Mouse (Mus musculus) thymus, postnatal 25 days (tissue): ENCODE results near the gene Slc12a5.

Experiments
- DNase-seq: peaks from one replicate; pipeline ENCODE4 v3.0.0; 2022

Slc12a5 gene

DNA sequence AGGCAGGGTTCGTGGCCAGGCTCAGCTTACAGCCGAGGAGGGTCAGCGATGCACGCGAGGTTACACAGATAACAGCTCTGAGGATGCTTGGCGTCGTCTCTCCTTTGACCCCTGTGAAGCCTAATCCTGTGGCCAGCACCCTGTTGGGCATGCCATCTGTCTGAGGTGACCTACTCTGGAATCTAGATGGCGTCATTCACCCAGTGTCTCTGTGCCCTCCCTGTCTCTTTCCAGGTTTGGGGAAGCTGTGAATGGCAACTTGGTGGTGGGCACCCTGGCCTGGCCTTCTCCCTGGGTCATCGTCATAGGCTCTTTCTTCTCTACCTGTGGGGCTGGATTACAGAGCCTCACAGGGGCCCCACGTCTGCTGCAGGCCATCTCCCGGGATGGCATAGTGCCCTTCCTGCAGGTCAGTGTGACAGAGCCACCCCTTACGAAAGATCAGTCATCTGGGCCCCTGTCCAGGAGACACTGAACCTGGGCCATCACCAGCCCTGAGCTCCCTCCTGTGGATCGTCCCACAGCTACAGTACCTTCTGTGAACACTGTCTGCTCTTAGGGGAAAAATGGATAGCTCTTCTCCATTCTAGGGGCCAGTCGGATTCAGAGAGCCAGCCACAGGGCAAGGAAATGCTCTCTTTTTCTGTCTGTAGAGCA, 25.9 kb downstream of the Slc12a5 start:
- DNase-seq = no peak

DNA sequence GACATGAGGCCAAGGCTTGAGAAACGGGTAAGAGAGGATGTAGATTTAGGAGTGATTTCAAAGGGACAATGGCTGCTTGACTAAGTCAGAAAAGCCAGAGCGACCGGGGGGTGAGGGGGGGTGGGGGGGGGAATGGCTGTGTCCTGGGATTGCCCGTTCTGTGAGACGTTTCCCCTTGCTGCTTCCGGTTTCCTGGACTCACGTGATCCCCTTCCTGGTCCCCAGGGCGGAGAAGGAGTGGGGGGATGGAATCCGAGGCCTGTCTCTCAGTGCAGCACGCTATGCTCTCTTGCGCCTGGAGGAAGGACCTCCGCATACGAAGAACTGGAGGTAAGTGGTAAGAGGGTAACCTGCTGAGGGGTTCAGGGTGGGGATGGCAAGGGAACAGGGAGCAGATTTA, 28.2 kb downstream of the Slc12a5 start:
- DNase-seq = no peak

DNA sequence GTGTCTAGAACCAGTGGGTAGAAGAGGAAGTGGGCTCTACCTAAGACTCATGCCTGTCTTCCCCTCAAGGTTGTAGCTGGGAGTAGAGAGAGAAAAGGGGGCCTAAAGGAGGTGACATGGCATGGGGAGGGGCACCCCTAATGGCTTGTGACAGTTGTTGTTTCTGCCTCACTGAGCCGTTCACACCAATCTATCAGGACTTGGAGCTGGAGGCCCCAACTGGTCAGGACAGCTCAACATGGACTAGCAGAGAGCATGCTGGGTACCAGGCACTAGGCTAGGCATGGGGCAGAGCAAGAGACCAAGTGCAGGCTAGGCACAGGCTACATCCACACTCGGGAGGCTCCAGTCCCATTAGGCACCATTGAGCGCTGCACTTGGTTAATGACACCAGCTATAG, 30.5 kb downstream of the Slc12a5 start:
- no peak for DNase-seq

DNA sequence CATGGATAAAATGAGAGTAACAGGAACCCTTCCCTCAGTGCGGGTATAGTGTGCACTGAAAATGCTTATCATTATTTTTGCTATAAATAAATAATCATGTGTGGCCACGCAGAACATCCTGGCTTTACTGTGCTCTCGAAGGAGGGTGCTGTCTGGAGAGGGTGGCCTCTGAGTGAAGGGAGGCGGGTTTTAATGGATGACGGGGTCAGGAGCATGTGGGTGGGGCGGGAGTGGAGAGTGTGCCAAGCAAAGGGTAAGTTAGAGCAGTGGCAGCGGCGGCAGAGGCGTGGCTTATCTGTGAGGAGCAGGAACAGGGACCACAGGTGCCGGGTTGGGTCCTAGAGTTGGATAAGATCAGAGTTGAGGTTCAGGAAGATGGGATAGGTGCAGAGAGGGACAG, 31.2 kb downstream of the Slc12a5 start:
- DNase-seq = no peak

DNA sequence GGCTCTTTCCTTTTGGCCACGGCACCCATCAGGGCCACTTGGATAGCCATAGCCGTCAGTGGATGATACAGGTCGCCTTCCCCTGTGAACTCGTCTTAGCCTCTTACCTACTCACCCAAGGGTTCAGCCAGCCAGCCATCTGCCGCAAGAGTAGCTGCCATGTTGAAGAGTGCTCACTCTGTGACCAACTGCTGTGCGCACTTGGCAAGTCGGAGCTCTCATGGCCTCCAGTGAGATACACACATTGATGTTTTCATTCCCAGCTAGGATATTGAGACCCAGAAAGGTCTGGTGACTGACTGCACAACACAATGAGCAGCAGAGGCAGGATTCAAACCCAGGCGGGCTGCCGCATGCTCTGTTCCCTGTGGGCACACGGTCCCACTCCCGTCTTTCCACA, 33.6 kb downstream of the Slc12a5 start:
- DNase-seq = no peak

DNA sequence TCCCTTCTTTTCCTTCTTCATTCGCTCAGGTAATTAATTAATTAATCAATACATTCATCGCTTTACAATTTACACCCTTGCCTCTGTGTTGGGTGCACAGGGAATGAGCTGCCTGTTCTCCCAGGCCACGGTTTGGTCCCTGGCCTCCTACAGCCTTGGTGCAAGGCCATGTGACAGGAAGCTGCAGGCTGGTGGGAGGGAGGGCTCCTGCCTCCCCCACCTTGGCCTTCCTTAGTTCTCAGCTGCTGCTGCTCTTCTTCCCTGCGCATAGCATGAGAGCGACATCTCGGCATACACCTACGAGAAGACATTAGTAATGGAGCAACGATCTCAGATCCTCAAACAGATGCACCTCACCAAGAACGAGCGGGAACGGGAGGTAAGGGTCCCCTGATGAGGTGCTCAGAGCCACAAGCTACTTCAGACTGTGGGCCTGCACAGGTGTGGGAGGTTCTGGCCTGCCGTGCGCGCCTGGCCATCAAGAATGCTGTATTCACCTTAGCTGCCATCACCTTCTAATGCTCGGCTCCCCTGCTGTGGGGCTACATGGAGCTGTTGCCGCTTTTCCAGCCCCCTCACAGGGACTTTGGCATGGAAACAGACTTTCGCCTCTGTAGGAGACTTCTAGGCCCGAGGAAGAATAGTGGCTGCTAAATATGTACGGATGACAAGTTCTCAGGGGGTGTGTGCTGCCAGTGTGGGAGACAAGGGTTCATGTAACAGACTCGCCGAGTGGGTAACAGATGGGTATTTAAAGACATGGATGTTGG, 34.2 kb downstream of the Slc12a5 start:
- DNase-seq = no peak

DNA sequence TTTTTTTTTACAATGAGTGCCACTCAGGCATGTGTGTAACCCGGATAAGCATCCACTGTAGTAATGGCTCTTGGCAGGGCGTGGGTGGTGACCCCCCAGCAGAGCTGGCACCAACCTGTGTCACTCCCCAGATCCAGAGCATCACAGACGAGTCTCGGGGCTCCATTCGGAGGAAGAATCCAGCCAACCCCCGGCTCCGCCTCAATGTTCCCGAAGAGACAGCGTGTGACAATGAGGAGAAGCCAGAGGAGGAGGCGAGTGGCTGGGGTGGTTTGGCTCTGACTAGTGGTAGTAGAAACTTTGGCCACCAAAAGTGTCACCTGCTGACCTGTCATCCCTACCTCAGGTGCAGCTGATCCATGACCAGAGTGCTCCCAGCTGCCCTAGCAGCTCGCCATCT, 35.4 kb downstream of the Slc12a5 start:
- DNase-seq = no peak

DNA sequence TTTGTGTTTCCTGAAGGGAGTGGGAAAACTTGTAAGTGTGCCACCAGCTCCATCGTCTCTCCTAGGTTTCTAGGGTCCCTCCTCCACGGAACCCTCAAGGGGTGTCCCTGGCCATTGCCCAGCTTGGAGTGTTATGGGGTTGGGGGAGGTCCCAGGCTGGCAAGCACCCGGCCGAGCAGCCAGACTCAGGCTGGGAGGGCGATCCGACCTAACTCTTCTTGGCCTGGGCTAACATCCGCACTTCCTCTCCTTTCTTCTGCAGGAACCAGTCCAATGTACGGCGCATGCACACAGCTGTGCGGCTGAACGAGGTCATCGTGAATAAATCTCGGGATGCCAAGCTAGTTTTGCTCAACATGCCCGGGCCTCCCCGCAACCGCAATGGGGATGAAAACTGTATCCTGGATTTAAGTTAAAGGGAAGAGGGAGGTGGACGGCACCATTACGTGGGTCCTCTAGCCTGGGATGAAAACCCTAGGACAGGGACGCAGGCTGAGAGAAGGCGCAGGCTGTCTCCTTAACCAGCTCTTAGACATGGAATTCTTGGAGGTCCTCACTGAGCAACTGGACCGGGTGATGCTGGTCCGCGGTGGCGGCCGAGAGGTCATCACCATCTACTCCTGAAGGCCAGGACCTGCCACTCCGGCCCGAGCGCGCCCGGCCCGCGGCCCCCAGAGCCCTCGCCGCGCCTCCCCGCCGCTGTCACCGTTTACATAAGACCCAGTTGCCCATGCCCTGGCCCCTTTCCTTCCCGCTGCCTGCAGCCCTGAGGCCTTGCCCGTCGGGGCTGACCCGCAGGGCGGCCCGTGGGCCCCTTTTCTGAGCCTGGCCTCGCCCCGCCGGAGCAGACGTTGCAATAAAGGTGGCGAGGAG, 36.5 kb downstream of the Slc12a5 start:
- DNase-seq = no peak

DNA sequence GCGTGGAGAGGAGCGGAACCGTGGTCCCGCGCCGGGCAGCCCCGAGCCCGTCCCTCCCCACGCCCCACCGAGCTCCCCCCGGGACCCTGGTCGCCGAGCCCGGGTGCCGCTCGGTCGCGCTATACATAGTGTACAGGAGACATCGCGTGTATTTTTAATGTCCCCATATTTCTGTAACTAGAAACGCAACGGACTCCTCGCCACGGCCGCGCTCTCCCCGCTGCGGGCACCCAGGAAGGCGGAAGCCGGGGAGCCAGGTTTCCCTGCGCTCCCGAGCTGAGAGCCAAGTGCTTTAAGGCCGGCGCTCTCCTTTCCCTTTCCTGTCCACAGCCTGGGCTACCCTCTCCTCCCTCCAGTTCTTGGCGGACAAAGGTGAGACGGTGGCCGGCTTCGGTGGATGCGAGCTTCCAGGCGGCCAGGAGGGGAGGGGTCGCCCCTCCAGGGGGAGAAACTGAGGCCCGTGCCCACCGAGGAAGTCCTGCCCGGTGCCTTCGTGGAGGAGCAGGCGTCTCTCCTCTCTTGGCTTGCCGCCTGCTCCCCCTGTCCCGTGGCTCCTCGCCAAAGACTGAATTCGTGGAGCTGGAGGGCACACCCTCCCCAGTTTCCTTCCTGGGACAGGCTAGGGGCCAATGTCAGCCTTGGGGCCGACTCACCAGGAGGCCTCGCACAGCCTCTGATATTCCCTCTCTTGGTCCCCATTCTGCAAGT, 37.3 kb downstream of the Slc12a5 start:
- DNase-seq = no peak

DNA sequence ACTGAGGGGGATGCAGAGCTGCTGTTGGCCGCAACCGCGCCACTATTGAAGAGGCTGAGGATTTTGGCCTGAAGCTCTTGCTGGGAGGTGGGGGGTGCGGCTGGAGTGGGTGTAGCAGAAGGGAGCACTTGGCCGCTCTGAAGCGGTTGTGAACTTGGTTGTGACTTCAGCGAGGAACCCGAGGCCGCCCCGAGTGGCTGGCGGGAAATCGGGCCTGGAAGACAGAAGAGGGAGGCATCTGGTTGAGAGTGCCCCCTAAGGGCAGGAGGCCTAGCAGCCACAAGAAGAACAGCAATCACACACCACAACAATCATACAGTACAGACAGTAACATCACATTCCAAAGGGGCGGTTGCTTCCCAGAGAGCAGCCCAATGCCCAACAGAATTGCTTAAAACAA, 41.4 kb downstream of the Slc12a5 start:
- no peak for DNase-seq

DNA sequence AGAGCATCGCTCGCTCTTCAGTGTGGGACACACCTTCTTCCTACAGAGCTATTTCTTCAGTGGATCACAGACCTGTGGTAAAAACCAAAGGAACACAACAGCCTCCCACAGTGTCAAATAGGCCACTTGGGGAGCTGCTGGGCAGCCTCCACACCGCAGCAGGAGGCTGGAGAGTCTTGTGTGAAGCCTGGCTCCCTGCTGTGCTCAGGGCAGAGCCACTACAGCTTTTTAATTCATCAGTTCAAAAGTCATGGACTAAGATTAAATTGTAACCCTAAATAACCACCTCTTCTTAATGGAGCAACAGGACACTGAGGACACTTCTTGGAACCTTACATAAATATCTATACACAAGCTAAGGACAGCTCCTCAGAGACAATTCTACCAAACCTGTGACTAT, 42.5 kb downstream of the Slc12a5 start:
- no peak for DNase-seq

DNA sequence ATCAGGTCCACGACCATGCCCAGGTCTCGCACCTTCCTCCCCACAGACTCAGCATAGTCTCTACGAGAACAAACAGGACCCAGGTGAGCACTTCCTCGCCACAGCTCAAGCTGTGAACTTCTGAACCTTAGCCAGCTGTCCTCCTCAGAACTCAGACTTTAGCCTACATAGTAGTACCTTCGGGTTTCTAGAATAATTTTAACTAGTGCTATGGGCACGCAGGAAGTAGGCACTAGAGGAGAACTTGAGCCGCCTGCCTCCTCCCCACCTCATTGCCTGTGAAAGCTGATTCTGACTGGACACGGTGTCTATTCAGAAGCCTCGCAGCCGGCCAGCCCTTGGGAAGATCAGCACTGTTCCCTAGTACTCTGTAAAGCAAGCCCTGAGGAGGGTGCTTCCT, 43.6 kb downstream of the Slc12a5 start:
- DNase-seq = no peak

DNA sequence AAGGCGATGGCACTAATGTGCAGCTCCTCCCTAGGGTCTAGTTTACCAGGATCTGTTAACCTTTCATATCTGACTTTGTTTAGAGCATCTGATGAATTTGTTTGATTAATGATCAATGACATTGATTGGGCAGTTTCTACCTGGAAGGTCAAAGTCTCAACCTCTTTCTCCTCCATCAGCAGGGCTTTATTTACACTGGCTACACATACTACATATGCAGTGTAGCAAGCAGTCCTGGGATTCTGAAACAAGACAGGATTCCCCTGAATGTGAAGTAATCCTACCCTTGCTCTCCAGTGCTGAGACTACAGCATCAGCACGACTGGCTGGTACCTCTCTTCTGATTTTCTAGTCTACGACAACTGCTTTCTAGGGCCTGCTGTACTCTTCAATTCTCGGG, 46.2 kb downstream of the Slc12a5 start:
- DNase-seq = no peak

DNA sequence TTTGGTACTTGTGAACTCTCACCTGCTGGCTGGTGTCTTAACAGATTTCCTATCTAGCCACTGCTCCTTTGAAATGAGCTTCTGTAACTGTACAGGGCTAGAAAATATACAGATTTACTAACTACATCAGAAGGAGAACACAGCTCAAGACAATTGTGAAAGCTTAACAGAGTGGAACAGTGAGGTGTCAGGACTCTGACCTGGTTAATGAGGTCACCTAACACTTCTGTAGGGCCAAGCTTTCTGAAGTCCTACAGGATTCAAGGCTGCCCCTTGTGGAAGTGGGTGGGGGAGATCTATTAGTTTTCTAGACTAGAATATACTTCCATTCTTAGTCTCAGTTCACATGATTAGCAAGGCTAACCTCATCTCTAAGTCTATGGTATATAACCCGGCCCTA, 47.4 kb downstream of the Slc12a5 start:
- no peak for DNase-seq

DNA sequence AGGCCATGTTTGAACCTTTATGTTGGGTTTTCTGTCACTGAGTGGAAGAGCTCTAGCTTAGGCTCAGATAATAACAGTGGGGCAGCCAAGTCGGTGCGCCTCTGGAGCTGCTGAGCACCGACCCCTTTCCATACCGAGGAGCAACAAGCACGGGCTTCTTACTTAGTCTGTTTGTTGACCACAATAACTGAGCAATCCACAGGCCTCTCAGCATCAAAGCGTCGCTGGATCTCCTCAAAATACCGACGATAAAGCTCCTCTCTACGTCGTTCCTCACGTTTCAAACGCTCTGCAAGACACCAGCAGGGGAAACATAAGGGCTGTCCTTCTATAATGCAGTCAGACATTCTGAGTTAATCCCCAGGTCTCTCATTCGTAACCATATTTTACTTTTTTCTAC, 48.6 kb downstream of the Slc12a5 start:
- DNase-seq = no peak

DNA sequence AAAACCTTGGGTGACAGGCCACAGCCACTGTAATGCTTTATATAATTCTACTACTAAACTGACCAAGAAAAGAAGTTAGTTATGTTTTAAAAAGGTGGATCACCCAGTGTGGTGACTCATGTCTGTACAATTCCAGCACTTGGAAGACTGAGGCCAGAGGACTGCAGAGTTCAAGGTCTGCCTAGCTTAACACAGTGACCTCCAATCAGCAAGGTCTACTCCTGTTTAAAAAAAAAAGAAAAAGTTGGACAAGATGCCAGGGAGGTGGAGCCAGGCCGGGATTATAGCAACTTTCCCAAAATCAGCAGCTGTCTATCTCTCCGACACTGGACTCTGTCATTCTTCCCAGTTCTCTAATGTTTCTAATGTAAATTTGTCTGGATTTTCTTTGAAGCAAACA, 49.0 kb downstream of the Slc12a5 start:
- DNase-seq = no peak

DNA sequence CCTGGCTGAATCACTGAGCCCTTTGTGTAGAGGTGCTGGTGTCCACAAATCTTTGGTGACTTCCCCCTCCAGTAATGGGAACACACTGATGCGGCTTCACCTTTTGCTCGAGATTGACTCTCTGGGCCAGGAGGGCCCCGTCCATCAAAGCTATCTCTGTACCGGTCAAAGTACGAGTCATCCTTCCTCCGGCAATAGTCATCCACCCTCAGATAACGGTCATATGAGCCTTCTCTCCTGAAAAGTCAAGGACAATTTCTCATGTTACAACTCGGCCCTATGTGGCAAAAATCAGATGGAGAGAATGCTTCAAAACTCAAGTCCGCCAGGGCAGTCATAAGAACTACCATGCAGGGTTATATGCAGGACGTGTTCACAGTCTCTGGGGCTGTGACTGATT, 49.7 kb downstream of the Slc12a5 start:
- DNase-seq = no peak

DNA sequence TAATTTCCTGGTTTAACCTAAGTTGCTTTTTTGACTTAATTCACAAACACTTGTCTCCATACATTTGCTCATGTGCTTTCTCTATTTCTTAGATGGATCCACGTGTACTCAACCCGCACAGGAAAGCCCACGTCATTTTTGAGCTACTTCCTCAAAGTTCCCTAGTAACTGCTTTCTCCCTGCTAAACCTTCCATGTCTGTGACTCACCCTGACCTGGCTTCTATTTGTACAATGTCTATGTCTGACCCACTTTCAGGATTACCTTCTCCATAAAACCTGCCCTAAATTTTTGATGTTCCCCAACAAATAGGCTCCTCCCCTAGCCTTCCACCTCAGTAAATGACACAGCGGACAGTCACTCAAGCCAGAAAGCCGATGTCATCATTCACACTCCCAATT, 54.3 kb downstream of the Slc12a5 start:
- no peak for DNase-seq

DNA sequence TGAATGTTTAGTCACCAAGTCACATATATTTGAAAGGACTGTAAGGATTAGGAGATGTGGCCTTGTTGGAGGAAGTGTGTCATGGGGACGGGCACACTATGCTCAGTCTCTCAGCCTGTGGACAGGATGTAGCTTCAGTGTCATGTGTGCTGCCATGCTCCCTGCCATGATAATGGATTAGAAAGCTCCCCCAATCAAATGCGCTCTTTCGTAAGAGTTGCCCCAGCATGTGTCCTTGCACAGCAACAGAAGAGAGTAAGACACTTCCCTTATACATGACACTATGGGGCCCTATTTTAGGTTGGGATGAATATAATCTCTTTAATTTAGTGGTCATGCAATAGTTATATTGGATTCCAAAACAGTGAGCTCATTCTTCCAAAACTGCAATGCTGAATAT, 59.9 kb downstream of the Slc12a5 start:
- no peak for DNase-seq

DNA sequence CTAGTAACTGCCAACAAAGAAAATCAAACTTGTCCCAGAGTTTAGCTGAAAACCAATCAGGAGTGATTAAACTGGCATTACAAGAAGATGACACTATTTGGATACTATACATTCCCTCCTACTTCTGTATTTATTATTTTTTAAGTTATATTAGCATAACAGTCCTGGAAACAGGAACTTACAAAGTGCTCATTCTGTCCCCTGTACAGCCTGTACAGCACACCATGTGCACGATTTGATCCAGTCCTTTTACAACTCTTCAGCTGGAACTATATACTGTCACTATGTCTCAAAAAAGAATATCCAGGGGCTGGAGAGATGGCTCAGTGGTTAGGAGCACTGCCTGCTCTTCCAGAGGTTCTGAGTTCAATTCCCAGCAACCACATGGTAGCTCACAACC, 66.6 kb downstream of the Slc12a5 start:
- no peak for DNase-seq

DNA sequence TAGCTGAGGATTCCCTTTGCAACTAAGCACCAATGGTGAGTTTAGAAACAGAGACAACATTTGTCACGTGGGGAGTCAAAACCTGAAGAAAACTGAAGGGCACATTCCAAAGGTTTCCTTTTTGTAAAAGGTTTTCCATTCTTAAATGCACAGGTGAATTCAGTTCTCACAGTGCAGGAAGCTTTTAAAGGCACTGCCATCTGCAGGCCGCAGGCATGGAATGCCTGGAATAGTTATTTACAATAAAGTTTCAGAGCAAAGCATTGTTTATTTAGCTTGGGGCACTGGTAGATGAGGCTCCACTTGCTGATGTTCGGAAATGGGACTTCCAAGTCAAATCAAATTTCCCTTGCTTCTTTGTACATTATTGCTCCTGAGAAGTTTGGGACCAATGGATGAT, 71.9 kb downstream of the Slc12a5 start:
- DNase-seq = no peak

DNA sequence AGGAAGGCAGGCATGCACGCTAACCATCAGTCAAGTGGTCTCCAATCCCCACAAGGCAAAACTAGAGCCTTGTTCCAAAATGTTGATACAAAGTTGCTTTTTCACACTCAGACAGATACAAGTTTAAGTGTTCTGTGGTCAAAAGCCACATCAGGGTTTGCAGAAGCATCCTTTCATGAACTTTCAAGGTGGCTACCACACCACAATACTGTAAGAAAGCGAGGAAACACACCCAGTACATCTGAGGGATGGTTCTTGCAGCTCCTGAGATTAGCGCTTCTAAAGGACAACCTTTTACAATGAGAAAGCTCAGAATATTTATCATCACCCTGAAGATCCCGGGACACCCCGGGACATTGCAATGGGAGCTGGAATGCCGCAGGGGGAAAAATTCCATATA, 72.7 kb downstream of the Slc12a5 start:
- DNase-seq = no peak
